Mouse (Mus musculus) lung, postnatal 10 days (tissue): ENCODE results near the gene Pabpn1l.

Source experiments
- DNase-seq: peaks from one replicate; pipeline ENCODE4 v3.0.0; 2021

Gene Pabpn1l

DNA sequence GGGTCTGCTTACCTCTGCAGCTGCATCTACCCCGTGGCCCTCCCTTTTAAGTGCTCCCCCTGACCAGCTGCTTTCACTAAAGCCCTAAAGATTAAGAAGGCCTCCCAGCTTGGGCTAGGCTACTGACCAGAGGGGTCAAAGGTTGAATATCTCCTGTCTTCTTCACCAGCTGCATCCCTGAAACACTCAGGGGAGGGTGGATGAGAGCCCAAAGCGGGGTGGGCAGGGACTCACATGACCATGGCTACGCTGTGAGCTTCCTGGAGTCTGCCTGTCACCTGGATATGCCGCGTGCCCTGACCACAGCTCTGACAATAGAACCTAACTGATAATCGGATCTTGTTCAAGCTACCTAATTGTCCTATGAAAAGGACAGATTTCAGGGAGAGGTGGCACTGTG, at the start of gene Pabpn1l:
TSS of gene Pabpn1l (minus strand) at position 13 of the 400 bp plus-strand sequence.
- DNase-seq: no peak

DNA sequence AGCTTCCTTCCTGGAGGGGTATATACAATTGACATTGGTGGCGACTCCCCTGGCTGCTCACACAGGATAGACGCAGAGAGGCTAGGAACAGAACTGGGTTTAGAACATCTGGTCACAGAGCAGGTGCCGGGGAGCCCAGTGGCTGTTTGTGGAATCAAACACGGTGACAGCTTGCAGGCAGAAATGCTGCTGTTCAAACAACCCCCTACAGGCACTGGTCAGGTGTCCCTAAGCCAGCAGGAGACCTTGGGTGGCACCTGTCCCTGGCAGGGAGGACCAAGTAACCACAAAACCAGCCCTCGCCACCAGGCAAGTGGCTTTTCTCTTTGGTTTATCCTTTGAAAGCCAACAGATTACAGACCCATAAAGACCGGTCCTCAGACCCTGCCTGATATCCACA, 49.4 kb upstream of the Pabpn1l start:
- DNase-seq: no peak

DNA sequence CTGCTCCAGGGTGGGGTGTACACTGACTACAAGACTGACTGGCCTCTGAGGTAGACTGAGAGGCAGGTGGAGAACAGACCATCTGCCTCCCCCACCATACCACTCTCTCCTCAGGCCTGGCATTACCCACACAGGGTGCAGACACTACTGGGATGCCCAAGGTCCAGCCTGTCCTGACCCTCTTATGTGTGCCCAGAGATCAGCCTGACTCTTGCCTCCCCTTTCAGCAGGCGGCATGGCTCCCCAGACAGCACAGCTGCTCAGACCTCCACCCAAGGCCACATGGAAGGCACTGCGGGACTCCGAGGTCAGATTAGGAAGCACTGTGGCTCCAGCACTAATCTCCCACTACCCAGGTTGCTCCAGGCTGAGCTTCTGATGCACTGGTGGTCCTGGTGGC, 48.2 kb upstream of the Pabpn1l start:
- no peak for DNase-seq

DNA sequence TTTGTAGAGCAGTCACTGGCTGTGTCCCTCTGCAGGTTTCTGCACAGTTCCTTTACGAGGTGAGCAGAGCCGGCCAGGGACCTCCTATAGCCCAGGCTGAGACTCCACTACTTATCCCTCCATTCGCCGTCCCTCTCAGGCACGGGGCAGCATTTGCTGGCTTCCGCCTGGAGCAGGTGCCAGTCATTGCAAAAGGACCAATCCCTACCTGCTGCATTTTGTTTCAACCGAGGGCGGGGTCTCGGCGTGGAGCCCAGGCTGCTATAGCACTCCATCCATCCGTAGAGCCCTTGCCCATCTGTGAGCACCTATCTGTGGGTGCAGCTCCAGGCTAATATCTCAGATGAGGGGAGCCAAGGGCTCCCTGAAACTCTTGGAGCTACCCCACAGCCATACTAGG, 47.5 kb upstream of the Pabpn1l start:
- DNase-seq: no peak

DNA sequence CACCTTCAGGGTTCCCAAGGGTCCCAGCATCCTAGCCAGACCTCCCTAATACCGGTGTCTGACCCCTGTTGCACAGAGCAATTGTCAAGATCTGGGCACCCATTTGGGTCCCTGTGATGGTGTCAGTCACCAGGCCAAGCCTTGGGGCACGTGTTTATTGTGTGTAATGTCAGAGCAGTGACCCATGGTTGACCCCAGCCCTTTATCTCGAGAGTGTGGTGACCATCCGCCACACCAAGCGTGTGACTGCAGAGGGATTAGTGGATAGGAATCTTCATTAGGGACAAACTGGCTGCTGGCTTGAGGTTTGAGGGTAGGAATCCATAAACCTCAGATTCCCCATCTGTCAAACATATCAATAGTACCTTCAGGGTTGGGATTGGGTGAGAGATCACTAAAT, 46.8 kb upstream of the Pabpn1l start:
- DNase-seq: no peak

DNA sequence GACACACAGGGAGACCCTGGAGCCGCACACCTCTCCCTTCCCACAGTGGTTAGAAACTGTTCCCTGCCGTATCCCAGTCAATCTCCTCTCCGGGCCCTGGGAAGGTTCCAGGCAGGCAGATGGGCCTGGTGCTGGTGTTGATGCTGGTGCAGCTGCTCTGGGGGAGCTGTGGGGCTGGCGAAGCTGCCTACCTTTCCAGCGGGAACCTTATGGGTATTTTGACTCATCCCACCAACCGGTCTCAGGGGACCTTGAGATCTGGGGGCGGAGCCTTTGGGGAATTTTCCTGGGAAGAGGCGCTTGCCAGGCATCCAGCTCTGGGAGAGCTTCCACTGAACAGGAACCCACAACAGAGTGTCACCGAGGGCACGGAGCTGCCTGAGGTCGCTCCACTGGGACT, 45.3 kb upstream of the Pabpn1l start:
- no peak for DNase-seq

DNA sequence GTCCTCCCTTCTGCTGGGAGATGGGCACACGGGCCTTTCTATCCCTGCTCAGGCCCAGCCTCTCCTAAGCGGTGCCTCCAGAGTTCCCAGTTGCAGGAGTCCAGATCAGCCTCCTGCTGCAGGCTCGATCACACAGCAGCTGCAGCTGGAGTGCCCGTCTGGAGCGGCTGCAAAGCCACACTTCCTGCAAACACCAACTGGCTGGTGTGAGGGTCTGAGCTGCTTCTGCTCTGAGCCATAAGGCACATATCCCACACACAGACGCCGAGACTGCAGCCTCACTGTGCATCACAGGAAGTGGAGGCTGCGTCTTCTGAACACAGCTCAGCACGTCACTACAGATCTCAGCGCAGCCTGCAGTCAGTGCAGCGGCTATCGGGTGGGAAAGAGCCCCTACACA, 44.3 kb upstream of the Pabpn1l start:
- peak; percentile 47 for DNase-seq

DNA sequence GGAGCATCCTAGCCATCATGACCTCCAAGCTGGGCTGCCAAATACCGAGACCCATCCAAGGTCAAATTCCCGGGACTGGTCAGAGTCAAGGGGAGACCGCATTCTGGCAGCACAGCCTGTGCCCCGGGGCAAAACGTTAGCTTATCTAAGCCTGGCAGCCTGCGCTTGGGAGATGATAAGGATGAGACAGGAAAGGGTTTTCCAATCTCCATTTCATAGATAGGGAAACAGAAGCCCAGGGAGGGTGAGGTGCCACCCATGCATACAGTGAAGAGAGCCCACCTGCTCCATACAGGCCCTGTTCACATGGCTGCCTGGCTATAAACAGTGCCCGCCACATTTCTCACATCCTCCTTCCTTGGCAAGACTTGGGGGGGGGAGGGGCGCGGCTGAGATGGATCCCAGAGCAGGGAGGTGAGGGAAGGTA, 43.8 kb upstream of the Pabpn1l start:
- DNase-seq: peak; percentile 40

DNA sequence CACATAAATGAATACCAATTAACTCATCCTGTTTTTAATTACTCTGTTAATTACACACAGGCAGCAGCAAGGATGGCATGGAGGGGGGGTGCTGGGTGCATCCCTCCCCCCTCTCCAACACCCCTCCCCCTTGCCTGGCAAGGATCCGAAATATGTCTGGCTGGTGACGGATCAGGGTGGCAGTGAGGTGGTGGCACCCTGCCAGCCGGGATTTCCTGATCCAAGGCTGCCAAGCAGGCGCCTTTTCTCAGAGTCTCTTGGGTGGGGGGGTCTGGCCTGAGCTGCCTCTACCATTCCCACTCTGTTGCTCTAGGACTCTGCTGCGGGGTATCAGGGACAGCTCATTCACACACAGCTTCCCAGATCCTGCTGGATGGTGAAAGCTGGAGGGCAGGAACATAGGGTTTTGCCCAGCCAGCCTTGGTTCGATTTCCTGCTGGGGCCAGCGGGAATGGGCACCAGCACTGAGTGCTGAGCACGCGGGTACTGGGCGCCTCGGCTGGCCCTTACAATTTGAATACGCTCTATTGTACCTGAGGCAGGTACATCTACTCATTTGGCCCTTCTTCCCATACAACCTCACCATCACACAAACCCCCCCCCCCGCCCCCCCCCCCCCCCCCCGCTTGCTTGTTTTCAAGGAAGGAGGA, 43.3 kb upstream of the Pabpn1l start:
- DNase-seq: peak; percentile 91

DNA sequence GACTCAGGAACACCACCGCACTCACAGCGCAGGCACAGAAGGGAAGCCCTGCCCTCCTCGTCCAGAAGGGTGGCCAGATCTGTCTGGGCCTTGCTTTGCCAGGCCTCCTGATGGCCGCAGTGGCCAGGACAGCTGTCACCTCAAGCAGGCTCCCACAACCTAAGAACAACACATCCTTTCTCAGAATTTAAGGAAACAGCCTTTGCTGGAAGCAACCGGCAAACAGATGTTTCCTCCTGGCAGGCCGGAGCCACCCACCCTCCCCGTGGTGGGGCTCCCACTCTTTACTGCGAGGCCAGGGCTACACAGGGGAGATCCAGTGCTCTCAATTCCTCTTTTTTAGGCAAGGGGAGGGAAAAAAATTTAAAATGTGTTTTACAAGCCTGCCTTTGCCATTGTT, 42.7 kb upstream of the Pabpn1l start:
- DNase-seq: peak; percentile 80

DNA sequence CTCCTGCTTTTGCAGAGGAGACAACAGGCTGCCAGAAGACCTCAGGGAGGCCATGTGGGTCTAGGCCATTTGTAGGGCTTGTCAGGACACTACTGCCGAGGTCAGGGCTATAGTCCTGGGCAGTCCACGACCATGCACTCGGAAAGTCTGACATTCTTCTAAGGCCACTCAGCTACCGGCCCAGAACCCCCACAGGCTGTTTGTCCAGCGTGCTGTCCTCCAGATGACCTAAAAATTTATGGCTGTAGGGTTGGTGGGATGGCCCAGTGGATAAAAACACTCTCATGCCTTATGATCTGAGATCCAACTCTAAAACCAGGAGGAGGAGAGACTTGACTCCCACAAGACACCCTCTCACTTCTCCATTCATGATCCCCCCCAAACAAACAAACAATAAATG, 41.1 kb upstream of the Pabpn1l start:
- DNase-seq: no peak

DNA sequence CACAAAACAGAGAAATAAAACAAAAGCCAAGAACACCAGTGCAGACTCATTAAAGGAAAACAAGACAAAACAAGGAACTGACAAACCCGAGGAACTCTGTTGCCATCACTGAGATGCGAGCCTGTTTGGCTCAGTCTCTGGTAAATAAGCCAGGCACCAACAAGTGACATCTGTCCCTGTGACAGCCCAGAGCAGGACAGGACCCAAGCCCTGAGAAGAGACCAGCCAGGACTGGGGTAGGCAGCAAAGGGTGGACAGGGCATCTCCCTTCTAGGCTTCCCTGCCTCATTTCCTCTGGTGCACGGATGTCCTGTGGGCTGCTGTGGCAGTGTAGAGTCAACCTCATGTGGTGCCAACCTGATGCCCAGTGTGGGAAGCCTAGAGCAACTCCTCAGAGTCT, 40.6 kb upstream of the Pabpn1l start:
- no peak for DNase-seq

DNA sequence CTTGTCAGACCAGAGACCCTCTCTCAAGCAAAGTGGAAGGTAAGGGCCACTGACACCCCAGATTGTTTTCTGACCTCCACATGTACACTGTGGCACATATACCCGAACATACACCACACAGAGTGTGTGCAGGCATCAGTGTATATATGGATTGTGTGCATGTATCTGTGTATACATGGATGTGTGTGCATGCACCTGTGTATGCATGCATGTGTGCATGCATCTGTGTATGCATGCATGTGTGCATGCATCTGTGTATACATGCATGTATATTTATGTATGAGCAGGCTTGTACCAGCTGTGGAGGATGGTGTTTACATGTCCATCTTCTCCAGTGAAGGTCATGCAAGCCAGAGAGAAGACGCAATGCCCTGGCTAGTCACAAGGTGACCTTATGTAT, 39.4 kb upstream of the Pabpn1l start:
- DNase-seq: no peak

DNA sequence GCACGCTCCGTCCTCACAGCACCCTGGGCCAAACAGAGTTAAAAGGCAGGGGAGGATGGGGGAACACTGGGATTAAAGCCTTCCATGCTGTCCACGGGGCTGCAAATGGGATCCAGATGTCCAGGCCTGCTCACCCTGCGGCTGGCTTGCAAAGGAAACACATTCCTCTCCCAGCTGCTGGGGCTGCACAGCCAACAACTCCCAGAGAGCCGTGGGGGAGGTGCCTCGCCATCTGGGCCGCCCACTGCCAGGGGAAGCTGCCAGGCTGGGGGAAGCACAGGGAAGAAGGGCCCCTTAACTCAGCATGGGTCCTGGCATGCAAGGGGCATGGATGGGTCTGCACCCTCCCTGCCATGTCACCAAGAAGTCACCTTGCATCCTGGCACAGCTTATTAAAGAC, 38.6 kb upstream of the Pabpn1l start:
- DNase-seq: peak; percentile 92

DNA sequence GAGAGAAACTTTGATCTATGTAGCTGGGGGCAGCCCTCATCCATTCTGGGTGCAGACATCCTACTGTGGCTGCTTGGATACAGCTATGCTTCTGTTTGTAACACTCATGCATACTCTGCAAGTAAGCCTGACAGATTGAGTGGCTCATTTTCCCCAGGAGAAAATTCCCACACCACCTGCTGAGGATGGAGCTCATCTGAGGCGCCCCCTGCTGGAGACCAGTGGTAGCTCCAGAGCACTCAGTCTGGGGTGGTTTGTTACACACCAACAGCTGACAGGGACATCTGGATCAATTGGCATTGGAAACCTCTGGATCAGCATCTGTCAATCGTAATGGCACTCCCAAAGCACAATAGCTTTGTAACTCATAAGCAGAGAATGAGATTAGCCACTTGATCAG, 37.5 kb upstream of the Pabpn1l start:
- DNase-seq: no peak

DNA sequence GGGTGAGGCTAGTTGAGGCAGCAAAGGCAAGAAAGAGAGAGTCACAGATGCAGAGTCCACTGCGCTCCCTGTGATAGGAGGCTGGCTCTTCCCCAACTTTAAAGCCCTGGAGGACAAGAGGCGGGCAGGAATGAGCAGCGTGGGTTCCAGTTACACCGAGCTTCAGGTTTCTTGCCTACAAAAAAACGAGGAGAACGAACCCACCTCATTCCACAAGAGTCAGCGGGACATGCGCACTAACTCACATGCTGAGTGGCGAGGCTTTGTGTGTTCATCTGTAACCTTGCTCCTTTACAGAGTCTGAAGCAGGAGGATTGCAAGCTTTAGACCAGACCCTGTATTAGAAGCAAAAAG, 36.2 kb upstream of the Pabpn1l start:
- DNase-seq: no peak

DNA sequence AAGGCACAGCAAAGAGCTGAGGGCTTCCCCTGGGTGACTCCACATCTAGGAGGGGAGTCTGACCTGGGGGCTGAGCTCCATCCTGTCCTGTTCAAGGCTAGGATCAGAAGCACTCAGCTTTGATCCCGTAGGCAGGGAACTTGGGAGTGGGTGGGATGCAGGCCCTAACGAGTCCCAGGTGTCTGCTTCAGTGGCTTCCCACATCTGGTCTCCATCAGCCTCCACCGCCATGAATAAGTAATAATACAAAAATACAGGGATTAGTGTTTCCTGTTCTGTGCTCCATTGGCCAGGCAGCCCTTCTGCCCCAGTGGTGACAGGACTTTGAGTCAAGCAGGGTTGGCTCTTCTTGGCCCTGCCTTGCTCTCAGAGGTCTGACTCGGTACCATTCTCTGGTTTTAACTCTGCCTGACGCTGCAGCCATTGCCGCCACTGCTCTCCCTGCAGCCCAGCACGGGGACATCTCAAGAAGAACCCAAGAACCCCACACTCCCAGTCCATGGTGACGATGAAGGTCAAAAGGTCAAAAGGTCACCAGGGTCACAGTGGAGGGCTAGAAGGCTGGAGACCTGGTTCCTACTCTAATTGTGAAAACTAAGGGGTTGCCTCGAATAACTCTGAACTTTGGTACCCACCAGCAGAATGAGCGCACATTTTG, 35.7 kb upstream of the Pabpn1l start:
- DNase-seq: no peak

DNA sequence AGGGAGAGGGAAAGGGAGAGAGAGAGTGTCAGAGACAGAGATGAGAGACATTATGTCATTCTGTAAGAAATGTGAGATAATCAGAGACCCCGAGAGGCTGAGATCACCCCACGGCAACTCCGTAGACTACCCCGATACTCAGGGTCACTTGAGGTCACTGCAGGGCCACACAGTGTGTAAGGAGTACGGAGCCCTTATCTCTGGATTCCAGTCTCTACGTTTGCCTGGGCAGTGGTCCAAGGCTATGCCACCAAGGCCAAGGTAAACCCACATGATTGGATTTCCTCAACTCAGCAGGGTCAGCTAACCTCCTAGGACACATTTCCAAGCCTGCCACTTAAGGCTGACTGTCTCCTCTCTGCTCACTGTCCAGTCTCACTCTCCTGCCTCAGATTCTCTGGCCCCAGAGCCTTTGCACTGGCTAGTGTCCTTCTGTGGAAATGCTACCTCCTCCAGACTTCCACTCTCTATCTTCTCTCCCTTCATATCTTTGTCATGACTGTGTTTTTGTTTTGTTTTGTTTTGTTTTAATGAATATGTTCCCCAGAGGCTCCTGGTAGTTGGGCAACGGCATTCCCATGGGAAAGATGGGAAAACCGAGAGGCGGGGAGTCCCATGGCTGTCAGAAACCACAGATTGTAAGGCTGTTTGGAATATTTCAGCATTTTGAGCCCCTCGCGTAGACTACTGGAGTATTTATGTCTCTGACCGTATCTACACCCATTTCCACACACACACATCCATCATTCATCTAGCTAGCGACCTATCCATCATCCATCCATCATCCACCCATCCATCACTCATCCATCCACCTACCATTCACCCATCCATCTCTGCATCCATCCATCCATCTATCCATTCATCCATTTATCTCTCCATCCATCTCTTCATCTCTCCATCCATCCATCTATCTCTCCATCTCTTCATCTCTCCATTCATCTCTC, 33.8 kb upstream of the Pabpn1l start:
- DNase-seq: peak; percentile 82

DNA sequence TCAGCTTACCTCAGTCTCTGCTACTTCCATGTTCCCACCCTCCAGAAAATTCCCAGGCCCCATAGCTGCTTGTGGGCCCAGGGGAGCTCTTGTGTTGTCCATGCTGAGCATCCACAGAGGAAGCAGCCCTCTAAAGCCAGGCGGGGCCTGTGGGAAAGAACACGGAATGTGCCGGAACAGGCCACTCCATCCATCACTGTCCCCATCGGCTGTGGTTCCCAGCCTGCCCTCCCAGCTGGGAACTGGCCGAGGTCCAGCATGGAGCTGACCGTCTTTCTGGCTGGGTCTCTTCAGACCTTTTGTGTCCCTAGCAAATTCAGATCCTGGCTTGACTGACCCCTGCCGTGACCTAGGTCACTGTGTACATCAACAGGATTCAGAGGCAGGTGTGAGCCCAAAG, 32.2 kb upstream of the Pabpn1l start:
- peak; percentile 90 for DNase-seq

DNA sequence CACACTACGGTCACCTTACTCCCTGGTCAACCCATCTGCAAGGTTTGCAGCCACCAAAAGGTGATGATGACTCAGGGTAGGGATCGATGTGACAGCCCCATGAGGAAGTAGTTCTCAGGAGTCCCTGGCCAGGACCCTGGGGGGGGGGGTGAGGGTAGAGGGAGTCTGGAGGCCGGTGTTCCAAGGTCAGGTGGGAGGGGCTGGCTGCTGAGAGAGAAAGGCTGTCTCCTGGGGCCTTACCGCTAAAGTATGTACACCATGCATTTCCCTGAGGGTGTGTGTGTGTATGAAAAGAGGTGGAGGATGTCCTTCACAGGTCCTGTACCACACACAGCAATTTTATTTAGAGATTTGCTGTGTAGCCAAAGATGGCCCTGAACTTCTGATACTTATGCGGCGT, 30.1 kb upstream of the Pabpn1l start:
- DNase-seq: no peak

DNA sequence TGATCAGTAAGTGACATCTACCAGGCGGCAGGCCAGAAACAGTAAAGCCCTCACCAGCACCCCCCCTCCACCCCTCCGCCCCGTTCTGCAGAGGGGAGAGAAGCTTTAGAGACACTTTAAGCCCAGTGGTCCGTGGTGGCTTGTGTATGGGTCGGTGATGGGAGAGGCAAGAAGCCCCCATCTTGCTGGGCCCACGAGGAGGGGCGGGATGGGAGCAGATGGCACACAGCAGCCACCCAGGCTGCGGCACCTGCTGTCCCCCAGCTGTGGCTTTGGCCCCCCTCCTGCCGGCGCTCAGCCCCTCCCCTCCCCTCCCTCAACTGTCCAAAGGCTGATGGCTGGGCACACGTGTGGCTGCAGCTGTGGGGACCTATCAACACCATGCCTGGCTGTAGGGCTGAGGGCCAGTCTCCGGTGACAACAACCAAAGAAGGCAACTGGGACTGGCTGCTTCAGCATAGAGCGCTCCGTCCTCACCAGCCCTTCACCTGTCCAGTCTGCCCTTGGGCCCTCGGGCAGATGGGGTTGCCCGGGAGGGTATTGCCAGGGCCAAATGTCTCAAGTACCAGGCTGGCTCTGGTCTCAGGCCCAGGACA, 28.9 kb upstream of the Pabpn1l start:
- no peak for DNase-seq

DNA sequence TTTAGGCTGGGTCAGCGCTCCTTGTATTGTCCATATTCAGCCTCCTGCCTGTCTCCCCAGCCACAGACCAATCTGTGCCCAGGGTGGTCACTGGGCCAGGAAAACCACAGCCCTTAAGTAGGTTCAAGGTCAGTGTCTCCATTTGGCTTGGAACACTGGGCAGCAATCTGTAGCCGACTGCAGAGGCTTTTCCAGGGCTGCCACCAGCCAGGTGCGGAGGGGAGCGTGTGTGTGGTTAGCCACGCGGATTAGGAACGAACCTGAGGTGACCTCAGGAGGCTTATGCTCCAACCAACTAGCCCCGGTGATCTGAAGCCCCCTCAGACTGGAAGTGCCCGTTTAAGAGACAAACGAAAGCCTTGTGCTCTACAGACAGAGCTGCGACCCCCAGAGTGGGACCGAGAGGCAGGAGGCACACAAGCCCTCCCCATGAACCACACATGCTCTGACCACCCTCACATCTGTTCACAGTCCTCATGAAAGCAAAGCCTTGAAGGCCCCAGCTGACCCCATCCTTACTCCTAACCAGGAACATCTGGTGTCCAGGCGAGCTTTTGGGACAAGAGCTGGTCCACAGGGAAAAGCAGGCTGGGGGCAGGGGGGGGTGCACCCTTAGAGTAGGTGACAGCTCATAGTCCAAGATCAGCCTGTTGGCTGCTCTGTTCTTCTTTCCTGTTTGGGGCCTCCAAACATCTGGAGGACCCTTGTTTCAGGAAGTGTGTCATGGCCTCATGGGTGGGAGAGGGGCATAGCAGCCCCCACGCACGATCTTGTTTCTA, 25.8 kb upstream of the Pabpn1l start:
- no peak for DNase-seq

DNA sequence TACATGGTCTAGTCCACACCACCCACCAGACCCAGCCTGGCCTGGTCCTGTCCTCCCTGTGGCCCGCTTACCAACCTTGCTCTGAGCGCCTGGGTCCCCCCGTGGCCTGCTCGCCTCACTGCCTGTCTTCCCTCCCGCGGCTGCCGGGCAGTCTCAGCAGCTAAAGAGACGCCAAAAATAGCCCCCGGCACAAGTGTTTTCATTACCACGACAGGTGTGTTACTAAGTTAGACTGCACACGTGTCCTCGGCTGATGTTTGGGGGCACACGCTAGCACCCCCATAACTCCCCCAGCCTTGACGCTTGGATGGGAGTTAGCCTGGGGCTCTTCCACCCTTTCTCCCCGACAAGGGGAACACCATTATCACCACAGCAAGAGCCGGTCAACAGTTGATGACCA, 23.8 kb upstream of the Pabpn1l start:
- no peak for DNase-seq
